Mouse (Mus musculus): ENCODE results near the gene Lpcat3.

- no peak for TF ChIP-seq CTCF (IDR thresholded peaks at IDR 0.05; ENCODE audit: low read depth, low read length)
- TF ChIP-seq GATA2 (IDR thresholded peaks at IDR 0.05; ENCODE audit: borderline replicate concordance, low read depth, low read length), result no peak
- peak; percentile 49; the same call in 1 of the 2 replicates for TF ChIP-seq TAL1 (conservative IDR thresholded peaks at IDR 0.05; ENCODE audit: low read depth, low read length)
- TF ChIP-seq POLR2AphosphoS5 (IDR thresholded peaks at IDR 0.05; ENCODE audit: insufficient replicate concordance, low read depth, low read length), result no peak
Observed at GRCm38 (mm10) chr6:124685606-124686386, 23.0 kb downstream of the Lpcat3 start.
